Mouse (Mus musculus) spleen, embryonic (tissue): ENCODE results near the gene Lrrfip1.

Experiments
- CTCF ChIA-PET: fragments of 350-600 bp; sonication (Branson Sonifier 250); formaldehyde crosslinking; loops from one replicate; lab custom pipeline; 2022; lab: Charles Lee

Gene Lrrfip1

GRCm38 (mm10) chr1:91022157-91022895, 23.8 kb downstream of the Lrrfip1 start:
- CTCF ChIA-PET, result no interaction called here

DNA sequence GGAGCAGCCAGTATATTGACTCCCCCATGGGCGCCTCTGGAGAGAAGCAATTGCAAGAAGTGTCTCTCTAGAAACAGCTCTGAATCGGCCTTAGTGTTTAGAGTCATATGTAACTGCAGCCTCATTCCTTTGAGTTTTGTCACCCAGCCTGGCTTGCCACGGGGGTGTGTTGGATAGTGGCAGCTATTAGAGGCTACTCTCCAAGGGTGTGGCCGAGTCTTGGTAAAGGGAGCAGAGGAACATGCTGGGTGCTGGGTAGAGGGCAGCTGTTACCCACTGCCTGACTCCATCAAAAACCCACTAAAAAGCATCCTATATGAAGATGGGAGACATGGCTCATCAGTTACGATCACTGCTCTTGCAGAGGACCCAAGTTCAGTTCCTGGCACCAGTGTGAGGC, 24.7 kb downstream of the Lrrfip1 start:
- CTCF ChIA-PET, result no interaction called here

DNA sequence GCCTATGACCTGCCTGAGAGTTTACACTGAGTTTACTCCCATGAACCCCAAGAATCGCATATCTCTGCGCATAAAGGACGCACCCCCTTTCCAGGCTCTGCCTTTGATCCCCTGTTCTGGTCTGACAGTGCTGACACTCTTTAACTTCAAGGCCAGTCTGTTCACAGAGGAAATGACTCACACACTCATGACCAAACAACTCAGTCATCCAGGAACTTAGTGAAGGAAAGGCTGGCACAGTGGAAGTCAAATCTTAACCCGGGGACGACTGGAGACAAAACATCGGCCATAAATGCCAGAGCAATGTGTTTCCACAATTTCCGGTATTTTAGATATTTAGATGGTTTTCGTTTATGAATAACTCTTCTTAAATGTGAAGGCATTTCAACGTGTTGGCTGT, 25.4 kb downstream of the Lrrfip1 start:
- CTCF ChIA-PET, result no interaction called here

DNA sequence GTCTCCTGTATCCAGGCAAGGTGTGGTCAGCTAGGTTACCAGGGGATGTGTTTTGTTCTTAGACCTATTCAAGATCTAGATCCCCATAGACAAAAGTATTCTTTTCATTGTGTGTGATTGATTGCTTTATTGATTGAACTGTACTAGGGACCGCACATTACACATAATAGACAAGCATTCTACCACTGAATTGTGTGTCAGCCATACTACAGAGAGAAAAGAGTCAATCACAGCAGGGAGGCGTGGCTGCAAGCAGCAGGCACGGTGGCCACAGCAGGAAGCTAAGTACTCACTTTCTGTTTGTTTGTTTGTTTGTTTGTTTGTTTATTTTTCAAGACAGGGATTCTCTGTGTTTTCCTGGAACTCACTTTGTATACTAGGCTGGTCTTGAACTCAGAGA, 25.9 kb downstream of the Lrrfip1 start:
- CTCF ChIA-PET, result no interaction called here

- CTCF ChIA-PET, result no interaction called here
Measured at GRCm38 (mm10) chr1:91026945-91027344, 28.4 kb downstream of the Lrrfip1 start.

GRCm38 (mm10) chr1:91030383-91030782, 31.8 kb downstream of the Lrrfip1 start:
- CTCF ChIA-PET, result interaction anchor here (0.5 kb wide), 1 partner anchor 9 kb away, joined by 4 read pairs; no protein-coding TSS in a partner anchor

- CTCF ChIA-PET, result no interaction called here
Measured at GRCm38 (mm10) chr1:91031547-91031946, 33.0 kb downstream of the Lrrfip1 start.

- CTCF ChIA-PET, result no interaction called here
Measured at GRCm38 (mm10) chr1:91032393-91032971, 33.9 kb downstream of the Lrrfip1 start.

DNA sequence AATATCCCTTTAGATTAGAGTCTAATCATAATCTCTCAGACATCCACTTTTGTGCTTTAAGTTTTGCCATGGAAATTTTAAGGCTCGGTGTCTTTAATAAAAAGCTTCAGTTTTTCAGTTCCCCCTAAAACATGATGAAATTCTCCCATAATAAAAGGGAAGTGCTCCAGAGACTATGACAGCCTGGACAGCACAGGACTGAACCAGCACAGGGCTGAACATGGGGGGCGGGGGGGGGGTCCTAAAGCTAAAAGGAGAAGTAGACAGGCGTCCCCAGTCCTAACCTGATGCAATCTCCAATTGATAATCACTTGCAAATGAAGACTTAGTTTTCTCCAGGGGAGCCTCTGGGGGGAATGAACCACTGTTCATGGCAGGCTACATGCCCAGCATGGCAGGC, 36.0 kb downstream of the Lrrfip1 start:
- CTCF ChIA-PET, result no interaction called here

- CTCF ChIA-PET, result no interaction called here
Measured at GRCm38 (mm10) chr1:91035266-91035665, 36.7 kb downstream of the Lrrfip1 start.

- CTCF ChIA-PET, result no interaction called here
Measured at GRCm38 (mm10) chr1:91037213-91037612, 38.7 kb downstream of the Lrrfip1 start.

GRCm38 (mm10) chr1:91038010-91038409, 39.5 kb downstream of the Lrrfip1 start:
- CTCF ChIA-PET, result interaction anchor here (1.6 kb wide), 1 partner anchor 61 kb away, joined by 5 read pairs; no protein-coding TSS in a partner anchor

GRCm38 (mm10) chr1:91038531-91038930, 40.0 kb downstream of the Lrrfip1 start:
- CTCF ChIA-PET, result interaction anchor here (1.6 kb wide), 1 partner anchor 60 kb away, joined by 5 read pairs; no protein-coding TSS in a partner anchor

- CTCF ChIA-PET, result interaction anchor here (0.8 kb wide), 1 partner anchor 25 kb away, joined by 3 read pairs; no protein-coding TSS in a partner anchor
Measured at GRCm38 (mm10) chr1:91041605-91042004, 43.1 kb downstream of the Lrrfip1 start.

DNA sequence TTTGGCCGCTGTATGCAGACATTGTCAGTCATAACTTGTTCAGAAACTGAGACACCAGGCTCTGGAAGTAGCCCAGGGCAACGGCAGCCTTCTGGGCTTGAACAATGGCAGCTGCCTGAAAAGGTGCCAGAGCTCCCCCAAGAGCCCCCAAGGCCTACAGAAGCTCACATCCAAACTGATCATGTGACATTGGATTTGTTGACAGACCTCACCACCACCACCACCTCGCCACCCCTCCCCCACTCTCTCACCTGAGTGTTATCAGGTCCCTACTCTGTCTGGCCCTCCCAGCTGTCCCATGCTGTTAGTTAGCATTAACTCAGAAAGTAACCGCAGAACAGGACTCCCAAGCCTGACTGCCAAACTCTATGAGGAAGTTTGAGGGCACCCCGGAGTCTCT, 44.7 kb downstream of the Lrrfip1 start:
- CTCF ChIA-PET, result no interaction called here

- CTCF ChIA-PET, result no interaction called here
Measured at GRCm38 (mm10) chr1:91044176-91044575, 45.6 kb downstream of the Lrrfip1 start.

DNA sequence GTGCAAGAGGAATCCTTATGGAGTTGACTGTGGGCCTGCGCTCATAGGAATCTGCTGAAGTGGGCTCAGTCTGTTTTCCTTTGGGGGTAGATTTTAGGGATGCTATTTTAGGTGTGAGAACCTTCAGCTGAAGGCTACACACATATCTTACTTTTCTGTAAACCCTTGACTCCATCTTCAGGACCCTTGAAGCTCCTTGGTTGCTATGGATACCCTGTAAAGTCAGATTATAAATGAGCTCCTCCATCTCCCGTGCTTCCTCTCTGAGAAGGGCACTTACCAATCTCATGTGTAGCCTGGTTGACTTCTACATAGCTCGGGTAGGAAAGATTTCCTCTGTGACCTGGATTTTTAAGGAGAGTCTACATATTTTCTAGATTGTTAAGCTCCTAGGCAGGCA, 46.1 kb downstream of the Lrrfip1 start:
- CTCF ChIA-PET, result no interaction called here

GRCm38 (mm10) chr1:91046237-91046636, 47.7 kb downstream of the Lrrfip1 start:
- CTCF ChIA-PET, result no interaction called here

DNA sequence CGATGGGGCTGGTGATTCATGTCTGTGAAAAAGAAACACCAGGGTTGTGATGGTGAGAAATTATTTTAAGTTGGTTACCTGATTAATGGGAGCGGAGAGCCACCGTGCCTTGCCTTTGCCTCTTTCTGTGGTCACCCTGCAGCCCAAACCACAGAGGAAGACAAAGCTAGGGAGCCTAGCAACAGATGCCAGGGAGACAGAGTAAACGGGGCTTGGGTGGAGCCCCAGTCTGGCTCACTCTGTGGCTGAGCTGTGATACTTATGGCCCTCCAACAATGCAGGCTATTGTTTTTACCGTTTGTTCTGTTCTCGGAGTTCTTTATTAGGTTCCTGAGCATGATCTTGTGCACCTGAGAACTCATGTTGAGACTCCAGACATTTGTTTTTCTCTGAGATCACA, 50.8 kb downstream of the Lrrfip1 start:
- CTCF ChIA-PET, result no interaction called here

DNA sequence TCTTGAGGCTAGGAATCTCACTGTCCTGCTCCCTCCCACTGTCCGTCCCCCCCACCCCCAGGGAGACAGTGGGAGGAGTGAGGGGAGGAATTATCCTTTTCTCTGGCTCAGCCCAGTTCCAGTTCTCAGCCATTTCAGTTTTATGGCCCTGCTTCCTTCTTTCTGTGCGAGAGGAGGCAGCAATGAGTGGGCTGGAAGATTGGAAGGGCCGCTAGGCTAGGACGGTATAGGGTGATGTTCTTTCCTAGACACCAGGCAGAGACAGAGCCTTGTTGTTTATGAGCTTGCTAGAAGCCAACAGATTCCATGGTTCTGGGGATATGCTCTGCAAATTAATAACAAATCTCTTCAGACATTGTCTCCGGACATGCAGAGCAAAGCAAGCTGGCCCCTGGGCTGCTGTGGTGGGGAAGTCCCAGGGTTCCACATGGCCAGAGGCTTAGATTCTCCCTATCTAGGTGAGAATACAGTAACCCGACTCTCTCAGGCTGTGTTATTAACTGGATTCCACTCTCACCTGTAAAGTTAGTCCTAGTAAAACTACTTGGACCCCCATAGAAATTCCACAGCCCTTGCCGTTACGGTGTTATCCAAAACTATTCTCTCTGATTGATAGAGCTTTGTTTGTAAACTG, 53.0 kb downstream of the Lrrfip1 start:
- CTCF ChIA-PET, result interaction anchor here (1.0 kb wide), 1 partner anchor 10 kb away, joined by 3 read pairs; no protein-coding TSS in a partner anchor

- CTCF ChIA-PET, result interaction anchor here (0.9 to 1.0 kb wide), 2 partner anchors 9 to 56 kb away, joined by 3 read pairs; no protein-coding TSS in a partner anchor
Measured at GRCm38 (mm10) chr1:91052747-91053181, 54.2 kb downstream of the Lrrfip1 start.
